Mouse (Mus musculus) B cell, adult 62 days (primary cell): ENCODE results near the gene Crisp2. TPM values are rescaled to one million over a fixed set of nuclear protein-coding genes. Genes with fewer than 3 reads are reported as not detected.

Source experiments
- total RNA-seq: library from RNA; stranded (reverse); gene quantifications from 4 replicates; pipeline ENCODE4 v1.2.4, GENCODE M21; 2023

Crisp2 gene
- not detected in 4 replicates for total RNA-seq

DNA sequence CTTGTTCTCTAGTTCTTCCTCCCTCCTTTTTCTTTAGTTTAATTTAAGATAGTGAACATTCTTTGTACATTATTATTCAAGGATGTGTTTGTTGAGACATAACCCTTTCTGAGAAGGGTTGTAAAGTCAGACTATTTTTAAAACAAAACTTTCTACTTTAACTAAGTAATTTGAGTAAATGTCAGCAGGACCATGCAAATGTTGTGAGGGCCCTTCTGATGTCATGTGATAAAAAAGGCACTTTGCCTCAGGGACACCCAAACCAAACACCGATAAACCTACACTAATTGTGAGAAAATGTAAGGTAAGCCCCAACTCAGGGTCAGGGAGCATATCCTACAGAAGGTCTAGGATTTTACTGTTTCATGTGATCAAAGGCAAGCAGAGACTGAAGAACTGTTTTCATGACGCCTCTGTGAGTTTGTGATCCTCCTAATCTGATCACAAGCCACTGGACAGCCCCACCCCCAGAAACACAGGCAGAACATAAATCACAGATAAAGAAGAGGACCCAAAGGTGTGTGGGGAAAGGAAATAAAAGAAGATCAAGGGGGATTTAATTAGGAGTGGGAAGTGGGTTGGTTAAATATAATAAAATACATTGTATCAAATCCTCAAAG is at the start of gene Crisp2:
Crisp2 (minus strand) TSS at position 51 of the 620 bp plus-strand sequence.

DNA sequence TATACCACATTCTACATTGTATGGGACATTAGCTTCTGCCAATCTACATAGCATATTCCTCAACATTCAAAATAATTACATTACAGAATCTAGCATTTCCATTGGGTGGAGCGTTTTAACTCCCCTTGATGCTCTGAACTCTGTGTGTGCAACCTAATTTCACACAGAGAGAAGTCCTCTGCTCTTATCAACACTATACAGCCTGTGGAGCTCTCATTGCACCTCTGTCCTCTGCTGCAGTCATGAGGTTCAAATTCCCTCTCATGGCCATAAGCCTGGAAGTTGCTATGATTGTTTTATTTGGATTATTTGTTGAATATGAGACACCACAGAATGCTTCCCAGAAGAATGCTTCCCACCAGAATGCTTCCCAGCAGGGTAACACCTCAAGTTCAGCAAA is 4.1 kb upstream of the Crisp2 start, which contains the start of gene Rhag:
Rhag (plus strand) TSS at position 193 of the 400 bp plus-strand sequence.

DNA sequence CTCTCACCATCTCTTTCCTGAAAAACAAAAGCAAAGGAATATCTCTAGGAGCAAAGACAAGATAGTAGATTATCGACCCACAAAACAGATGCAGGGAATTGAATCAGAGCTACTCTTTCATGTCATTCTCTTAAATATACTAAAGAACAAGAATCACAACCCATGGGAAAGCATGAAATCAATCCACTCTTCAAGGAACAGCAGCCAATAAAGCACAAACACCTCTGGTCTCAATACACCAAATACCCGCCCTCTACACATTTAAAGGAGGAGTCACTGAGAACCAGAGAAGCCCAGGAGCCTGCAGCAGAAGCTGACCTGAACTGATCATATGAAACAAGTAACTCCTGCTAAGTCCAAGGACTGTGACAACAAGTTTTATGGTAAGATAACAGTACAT is 80.0 kb downstream of the Crisp2 start, which contains the start of gene Esp1:
Esp1 (plus strand) TSS at position 301 of the 400 bp plus-strand sequence.

Other genes starting within 250 kb of the Crisp2 start
- gene Esp6, start 245.5 kb downstream of the Crisp2 start, total RNA-seq: not detected in 4 replicates
- not detected in 4 replicates for gene Esp4, start 208.4 kb downstream of the Crisp2 start, total RNA-seq
- gene Esp3, start 174.9 kb downstream of the Crisp2 start, total RNA-seq: not detected in 4 replicates
- gene Esp1, start 79.9 kb downstream of the Crisp2 start, total RNA-seq: not detected in 4 replicates
- not detected in 4 replicates for gene Rhag, start 4.1 kb upstream of the Crisp2 start, total RNA-seq
- gene 9130008F23Rik, start 73.6 kb upstream of the Crisp2 start, total RNA-seq: not detected in 4 replicates
- not detected in 4 replicates for gene Glyatl3, start 107.3 kb upstream of the Crisp2 start, total RNA-seq
- gene Mut, start 127.7 kb upstream of the Crisp2 start, total RNA-seq: 6.8 to 12.1 TPM (median 11.1 TPM) in 4 replicates
- 45.3 to 54.0 TPM (median 50.6 TPM) in 4 replicates for gene Cenpq, start 128.0 kb upstream of the Crisp2 start, total RNA-seq